Comparison of ENCODE assay signal across 11 mouse cellular contexts in genomic region chr6:137126224-137126623, GRCm38 (mm10). TPM values are rescaled to one million over a fixed set of nuclear protein-coding genes. Genes with fewer than 3 reads are reported as not detected.
DNase-seq lines count a peak whose midpoint lies in the region; ATAC-seq lines count a peak whose summit lies in the region.
"Had no signal": no experiment of that assay in that cellular context is flagged by ENCODE, and none has a peak within 500 bp of the region (broad histone marks: within the 10 kb centered on the region; RNA-seq: fewer than 3 reads in every experiment).

No protein-coding gene starts in this region.

- WGBS in hindbrain, embryonic 15.5 days = 46% methylated on average over 2 of the region's 2 CpGs
- 53% methylated on average over 2 of the region's 2 CpGs for WGBS in hindbrain, embryonic 11.5 days
- WGBS in embryonic facial prominence, embryonic 10.5 days = 63% methylated on average over 2 of the region's 2 CpGs
- whole genome bisulfite sequencing in limb, embryonic 13.5 days = 28% methylated on average over 2 of the region's 2 CpGs
- 33% methylated on average over 2 of the region's 2 CpGs for WGBS in liver, embryonic 12.5 days (ENCODE audit: insufficient replicate concordance)
- WGBS in forebrain, embryonic 16.5 days = 69% methylated on average over 2 of the region's 2 CpGs

- H3K9me3 ChIP-seq in hindbrain, embryonic 15.5 days = no peaks in the 10 kb centered on the region
- no peaks in the 10 kb centered on the region for H3K9me3 ChIP-seq in hindbrain, embryonic 11.5 days (ENCODE audit: control insufficient read depth, low read length)
- no peaks in the 10 kb centered on the region for H3K9me3 ChIP-seq in embryonic facial prominence, embryonic 10.5 days
- H3K9me3 ChIP-seq in limb, embryonic 13.5 days = no peaks in the 10 kb centered on the region
- no peaks in the 10 kb centered on the region for H3K9me3 ChIP-seq in liver, embryonic 12.5 days (replicated peaks)
- H3K9me3 ChIP-seq in forebrain, embryonic 16.5 days (ENCODE audit: control insufficient read depth, low read length) = no peaks in the 10 kb centered on the region

- ATAC-seq in hindbrain, embryonic 15.5 days (ENCODE audit: low FRiP score, low read depth) = peak; percentile 66; the same call in 1 of the 2 replicates
- ATAC-seq in hindbrain, embryonic 11.5 days (ENCODE audit: low FRiP score) = no peak
- ATAC-seq in limb, embryonic 13.5 days (ENCODE audit: low FRiP score, low read depth) = peak; percentile 54
- ATAC-seq in liver, embryonic 12.5 days = no peak
- ATAC-seq in forebrain, embryonic 16.5 days = no peak
- ATAC-seq: inflammation-experienced regulatory T-cells, adult 6 months had no signal

- no peak for DNase-seq in hindbrain, embryonic 11.5 days (ENCODE audit: low spot score)
- DNase-seq in NIH3T3 (ENCODE audit: low read depth) = peak; percentile 73
- DNase-seq in embryonic facial prominence, embryonic 10.5 days (ENCODE audit: low spot score) = peak; percentile 25
- DNase-seq: thymus, postnatal 36 days had no signal

- H3K27ac ChIP-seq in hindbrain, embryonic 15.5 days (replicated peaks) = no peak overlapping the region
- H3K27ac ChIP-seq in hindbrain, embryonic 11.5 days (ENCODE audit: low read depth, low read length) = no peak overlapping the region
- peak overlapping the region; percentile 48; the same call in 1 of the 2 replicates for H3K27ac ChIP-seq in embryonic facial prominence, embryonic 10.5 days (replicated peaks)
- H3K27ac ChIP-seq in limb, embryonic 13.5 days = 0 out of 2 replicates have a peak overlapping the region, but pooled peaks have one; percentile 6
- H3K27ac ChIP-seq in liver, embryonic 12.5 days = no peak overlapping the region
- no peak overlapping the region for H3K27ac ChIP-seq in forebrain, embryonic 16.5 days (ENCODE audit: low read length)

- no peaks in the 10 kb centered on the region for H3K27me3 ChIP-seq in hindbrain, embryonic 15.5 days
- H3K27me3 ChIP-seq in hindbrain, embryonic 11.5 days (ENCODE audit: control insufficient read depth, insufficient read depth, low read length) = no peaks in the 10 kb centered on the region
- H3K27me3 ChIP-seq in embryonic facial prominence, embryonic 10.5 days (replicated peaks; ENCODE audit: low read depth, poor library complexity, severe bottlenecking) = no peaks in the 10 kb centered on the region
- no peaks in the 10 kb centered on the region for H3K27me3 ChIP-seq in limb, embryonic 13.5 days
- H3K27me3 ChIP-seq in liver, embryonic 12.5 days (replicated peaks) = no peaks in the 10 kb centered on the region
- no peaks in the 10 kb centered on the region for H3K27me3 ChIP-seq in forebrain, embryonic 16.5 days (replicated peaks; ENCODE audit: control insufficient read depth, insufficient read depth, low read length)

- no peak overlapping the region for H3K4me2 ChIP-seq in hindbrain, embryonic 15.5 days
- no peak overlapping the region for H3K4me2 ChIP-seq in hindbrain, embryonic 11.5 days (replicated peaks; ENCODE audit: low read depth, low read length)
- no peak overlapping the region; the same call in 1 of the 2 replicates for H3K4me2 ChIP-seq in limb, embryonic 13.5 days (replicated peaks)
- no peak overlapping the region for H3K4me2 ChIP-seq in liver, embryonic 12.5 days
- H3K4me2 ChIP-seq in forebrain, embryonic 16.5 days (ENCODE audit: low read length) = no peak overlapping the region
- H3K4me2 ChIP-seq: liver, embryonic 11.5 days had no signal

- no peak overlapping the region for H3K4me3 ChIP-seq in hindbrain, embryonic 15.5 days
- no peak overlapping the region for H3K4me3 ChIP-seq in hindbrain, embryonic 11.5 days (ENCODE audit: low read depth, low read length)
- no peak overlapping the region for H3K4me3 ChIP-seq in embryonic facial prominence, embryonic 10.5 days
- no peak overlapping the region for H3K4me3 ChIP-seq in limb, embryonic 13.5 days
- H3K4me3 ChIP-seq in liver, embryonic 12.5 days = no peak overlapping the region
- H3K4me3 ChIP-seq in forebrain, embryonic 16.5 days (replicated peaks; ENCODE audit: low read length) = no peak overlapping the region

- no peak overlapping the region for H3K9ac ChIP-seq in hindbrain, embryonic 15.5 days
- no peak overlapping the region for H3K9ac ChIP-seq in hindbrain, embryonic 11.5 days (ENCODE audit: low read depth, low read length)
- no peak overlapping the region for H3K9ac ChIP-seq in limb, embryonic 13.5 days
- H3K9ac ChIP-seq in liver, embryonic 12.5 days = no peak overlapping the region
- H3K9ac ChIP-seq in forebrain, embryonic 16.5 days (replicated peaks; ENCODE audit: low read depth, low read length) = no peak overlapping the region

- no peaks in the 10 kb centered on the region for H3K36me3 ChIP-seq in hindbrain, embryonic 15.5 days
- no peaks in the 10 kb centered on the region for H3K36me3 ChIP-seq in hindbrain, embryonic 11.5 days (ENCODE audit: control insufficient read depth, insufficient read depth, low read length)
- H3K36me3 ChIP-seq in embryonic facial prominence, embryonic 10.5 days (replicated peaks) = no peaks in the 10 kb centered on the region
- H3K36me3 ChIP-seq in limb, embryonic 13.5 days = no peaks in the 10 kb centered on the region
- no peaks in the 10 kb centered on the region for H3K36me3 ChIP-seq in liver, embryonic 12.5 days
- H3K36me3 ChIP-seq in forebrain, embryonic 16.5 days (ENCODE audit: control insufficient read depth, insufficient read depth) = no peaks in the 10 kb centered on the region
- H3K36me3 ChIP-seq: G1E had no signal

- H3K4me1 ChIP-seq in hindbrain, embryonic 15.5 days (replicated peaks) = peaks cover 10% of the 10 kb centered on the region; the same call in 1 of the 2 replicates
- H3K4me1 ChIP-seq in hindbrain, embryonic 11.5 days (replicated peaks; ENCODE audit: control insufficient read depth, insufficient read depth, low read length) = peaks cover 3% of the 10 kb centered on the region; the same call in 1 of the 2 replicates
- peaks cover 26% of the 10 kb centered on the region for H3K4me1 ChIP-seq in embryonic facial prominence, embryonic 10.5 days
- peaks cover 12% of the 10 kb centered on the region for H3K4me1 ChIP-seq in limb, embryonic 13.5 days
- H3K4me1 ChIP-seq in liver, embryonic 12.5 days = no peaks in the 10 kb centered on the region
- H3K4me1 ChIP-seq in forebrain, embryonic 16.5 days (replicated peaks; ENCODE audit: control insufficient read depth, insufficient read depth, low read length) = no peaks in the 10 kb centered on the region

RNA-seq across cellular contexts. Expression of gene Rerg, which starts 44.1 kb away (rescaled TPM):
- polyA plus RNA-seq in hindbrain, embryonic 15.5 days (2015; fragmentation: Nextera tagmentation; extraction: Ambion mirVana) = 7.1 and 7.5 TPM in 2 replicates
- polyA plus RNA-seq in hindbrain, embryonic 11.5 days (2014; fragmentation: Nextera tagmentation; extraction: Ambion mirVana) = 1.9 and 2.2 TPM in 2 replicates
- 3.3 and 3.6 TPM in 2 replicates for polyA plus RNA-seq in embryonic facial prominence, embryonic 10.5 days (2016; fragmentation: Nextera tagmentation; extraction: Ambion mirVana)
- polyA plus RNA-seq in limb, embryonic 13.5 days (2015; fragmentation: Nextera tagmentation; extraction: Ambion mirVana) = 18.6 and 23.2 TPM in 2 replicates
- 2.8 and 3.0 TPM in 2 replicates for polyA plus RNA-seq in liver, embryonic 12.5 days (2016; fragmentation: Nextera tagmentation; extraction: Ambion mirVana)
- 6.9 and 7.2 TPM in 2 replicates for polyA plus RNA-seq in forebrain, embryonic 16.5 days (2015; fragmentation: Nextera tagmentation; extraction: Ambion mirVana)
- polyA plus RNA-seq: G1E; inflammation-experienced regulatory T-cells, adult 6 months had no signal

Comparison
In these comparisons a context has a peak if more than half of its experiments do, and no peak if none do; other contexts are left out.
1. ATAC-seq: peak in hindbrain, embryonic 15.5 days (single experiment) and limb, embryonic 13.5 days (single experiment); none in hindbrain, embryonic 11.5 days (single experiment), liver, embryonic 12.5 days (single experiment) and forebrain, embryonic 16.5 days (single experiment).
2. H3K27ac ChIP-seq: peak in embryonic facial prominence, embryonic 10.5 days (single experiment) and limb, embryonic 13.5 days (single experiment); none in hindbrain, embryonic 15.5 days (single experiment), hindbrain, embryonic 11.5 days (single experiment), liver, embryonic 12.5 days (single experiment) and forebrain, embryonic 16.5 days (single experiment).